Mouse (Mus musculus) C2C12 (cell line): Measurements from ENCODE around the gene Nid1.
A peak's percentile ranks its signal among the peaks of the same experiment; 100 is the strongest.

ENCODE experiments used
- CEBPB ChIP-seq: IDR thresholded peaks from one replicate; pipeline ENCODE4 v1.6.1; 2011; ENCODE audit warnings: low read depth, mild to moderate bottlenecking, control low read depth, moderate library complexity
- CTCF ChIP-seq: IDR thresholded peaks from one replicate; pipeline ENCODE4 v1.5.1; 2011; ENCODE audit not compliant: control insufficient read depth, insufficient read depth, insufficient read length
- FOSL1 ChIP-seq: IDR thresholded peaks from one replicate; pipeline ENCODE4 v1.8.0; 2011; ENCODE audit warnings: mild to moderate bottlenecking, low read length; ENCODE audit not compliant: poor library complexity, insufficient read depth, severe bottlenecking
- MAX ChIP-seq: IDR thresholded peaks from one replicate; pipeline ENCODE4 v1.6.1; 2011; ENCODE audit warnings: mild to moderate bottlenecking, control low read depth
- MYOD1 ChIP-seq: IDR thresholded peaks from one replicate; pipeline ENCODE4 v1.6.1; 2011; ENCODE audit warnings: low read depth; ENCODE audit not compliant: control insufficient read depth, insufficient read length
- MYOG ChIP-seq: IDR thresholded peaks from one replicate; pipeline ENCODE4 v1.6.1; 2011; ENCODE audit not compliant: control insufficient read depth, insufficient read length; ENCODE audit errors: extremely low read depth
- USF1 ChIP-seq: IDR thresholded peaks from one replicate; pipeline ENCODE4 v1.6.1; 2011; ENCODE audit warnings: low read depth, mild to moderate bottlenecking, control low read depth, moderate library complexity

DNA sequence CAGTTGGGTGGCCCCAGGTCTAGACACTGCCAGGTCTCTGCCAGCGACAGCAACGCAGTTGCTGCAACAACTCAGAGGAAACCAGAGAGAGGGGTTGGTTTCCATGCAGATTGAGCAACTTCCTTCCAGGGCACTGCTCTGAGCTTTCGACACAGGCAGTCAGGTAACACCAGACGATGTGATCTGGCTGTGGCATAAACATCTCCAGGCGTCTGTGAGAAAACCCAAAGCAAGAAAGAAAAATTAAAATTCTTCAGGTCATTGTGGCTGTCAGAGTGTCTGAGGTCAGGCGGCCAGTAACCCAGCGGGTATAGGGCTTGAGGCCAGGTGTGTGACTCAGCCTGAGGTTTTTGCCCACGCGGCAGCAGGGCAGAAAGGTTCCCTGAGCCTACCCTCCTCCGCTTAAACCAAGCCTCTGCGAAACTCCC, 91.8 kb downstream of the Nid1 start:
- TF ChIP-seq CTCF (no peak), CEBPB (peak; percentile 90), USF1 (no peak), MYOG (no peak), MAX (peak; percentile 47), MYOD1 (peak; percentile 29), FOSL1 (peak; percentile 63)
